Comparison of ENCODE assay signal across 9 mouse cellular contexts in the genomic region with DNA sequence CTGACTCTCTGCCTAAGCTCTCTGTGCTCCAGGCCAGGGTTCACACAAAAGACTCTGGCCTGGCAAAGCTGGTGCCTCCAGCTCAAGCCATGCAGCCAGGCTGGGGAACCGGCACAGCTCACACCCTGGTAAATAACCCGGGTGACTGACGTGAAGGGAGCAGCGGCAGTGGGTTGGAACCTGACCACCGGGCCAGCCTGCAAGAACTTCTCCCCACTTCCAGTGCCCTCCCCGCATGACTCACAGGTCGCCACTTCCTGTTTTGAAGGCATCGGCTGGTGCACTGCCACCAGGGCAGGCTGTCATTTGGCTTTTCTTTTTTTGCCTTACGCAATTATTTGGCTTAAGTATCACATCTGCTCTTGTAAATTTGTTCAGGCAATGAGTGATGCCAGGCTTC.
DNase-seq lines count a peak whose midpoint lies in the region; ATAC-seq and TF ChIP-seq lines count a peak whose summit lies in the region.
"Had no signal": no experiment of that assay in that cellular context is flagged by ENCODE, and none has a peak within 500 bp of the region (broad histone marks: within the 10 kb centered on the region; RNA-seq: fewer than 3 reads in every experiment).

No protein-coding gene starts in this region.

- H3K9me3 ChIP-seq in forebrain, embryonic 14.5 days (replicated peaks; ENCODE audit: control insufficient read depth, low read length) = no peaks in the 10 kb centered on the region
- no peaks in the 10 kb centered on the region for H3K9me3 ChIP-seq in limb, embryonic 10.5 days (replicated peaks)
- H3K9me3 ChIP-seq: embryonic facial prominence, embryonic 12.5 days had no signal

- ATAC-seq in forebrain, embryonic 14.5 days = no peak
- peak; percentile 57 for ATAC-seq in megakaryocyte-erythroid progenitor cell, adult 5-6 weeks (replicated peaks; ENCODE audit: low FRiP score, low TSS enrichment, poor library complexity, severe bottlenecking)

- DNase-seq in B cell, adult 2 months = peak; percentile 96 to 98
- DNase-seq in NIH3T3 (ENCODE audit: low read depth) = peak; percentile 81
- peak; percentile 19 for DNase-seq in forebrain, embryonic 14.5 days (ENCODE audit: low spot score)
- DNase-seq in induced T-regulatory cell, adult 2 months (ENCODE audit: low read depth) = peak; percentile 94
- DNase-seq in limb, embryonic 10.5 days (ENCODE audit: low spot score) = no peak
- DNase-seq in thymus, adult 2 months = peak; percentile 83
- DNase-seq in yolk sac, embryonic 10.5 days (ENCODE audit: low spot score) = no peak

- peak overlapping the region; percentile 39 for H3K27ac ChIP-seq in forebrain, embryonic 14.5 days (ENCODE audit: low read depth, low read length)
- H3K27ac ChIP-seq in limb, embryonic 10.5 days = peak overlapping the region; percentile 67
- H3K27ac ChIP-seq in thymus, adult 2 months (ENCODE audit: control insufficient read depth, insufficient read depth, low read length) = peak overlapping the region; percentile 98
- H3K27ac ChIP-seq: embryonic facial prominence, embryonic 12.5 days had no signal

- 62% methylated on average over 9 of the region's 9 CpGs for WGBS in forebrain, embryonic 14.5 days
- 65% methylated on average over 9 of the region's 9 CpGs for WGBS in limb, embryonic 10.5 days
- 1% methylated on average over 9 of the region's 9 CpGs for WGBS in thymus, adult 2 months

- TF ChIP-seq CTCF in thymus, adult 2 months (IDR thresholded peaks at IDR 0.05; ENCODE audit: borderline replicate concordance, control insufficient read depth, extremely low read depth, insufficient read depth, low read length, poor library complexity) = no peak

- 0 out of 2 replicates have a peak overlapping the region, but pooled peaks have one; percentile 13 for H3K9ac ChIP-seq in forebrain, embryonic 14.5 days (ENCODE audit: low read length)
- H3K9ac ChIP-seq: embryonic facial prominence, embryonic 12.5 days had no signal

- no peak overlapping the region for H3K4me2 ChIP-seq in forebrain, embryonic 14.5 days (ENCODE audit: low read length)
- H3K4me2 ChIP-seq: embryonic facial prominence, embryonic 12.5 days had no signal

- no peaks in the 10 kb centered on the region; the same call in 1 of the 2 replicates for H3K4me1 ChIP-seq in forebrain, embryonic 14.5 days (ENCODE audit: control insufficient read depth, insufficient read depth, low read length)
- peaks cover 15% of the 10 kb centered on the region for H3K4me1 ChIP-seq in limb, embryonic 10.5 days
- peaks cover 51% of the 10 kb centered on the region for H3K4me1 ChIP-seq in thymus, adult 2 months (replicated peaks; ENCODE audit: control insufficient read depth, insufficient read depth, low read length)

- no peak overlapping the region for H3K4me3 ChIP-seq in forebrain, embryonic 14.5 days (ENCODE audit: low read depth, low read length)
- H3K4me3 ChIP-seq in limb, embryonic 10.5 days = no peak overlapping the region
- peak overlapping the region; percentile 31 for H3K4me3 ChIP-seq in thymus, adult 2 months (ENCODE audit: control insufficient read depth, insufficient read depth, low read length)
- H3K4me3 ChIP-seq: embryonic facial prominence, embryonic 12.5 days had no signal

- no peaks in the 10 kb centered on the region for H3K36me3 ChIP-seq in forebrain, embryonic 14.5 days (ENCODE audit: control insufficient read depth, insufficient read depth, low read length)
- no peaks in the 10 kb centered on the region for H3K36me3 ChIP-seq in limb, embryonic 10.5 days
- H3K36me3 ChIP-seq in thymus, adult 2 months (ENCODE audit: control insufficient read depth, insufficient read depth, low read length) = no peaks in the 10 kb centered on the region
- H3K36me3 ChIP-seq: embryonic facial prominence, embryonic 12.5 days had no signal

- H3K27me3 ChIP-seq in forebrain, embryonic 14.5 days (replicated peaks; ENCODE audit: control insufficient read depth, insufficient read depth, low read length) = no peaks in the 10 kb centered on the region
- no peaks in the 10 kb centered on the region for H3K27me3 ChIP-seq in limb, embryonic 10.5 days (ENCODE audit: low read depth, poor library complexity, severe bottlenecking)
- no peaks in the 10 kb centered on the region for H3K27me3 ChIP-seq in thymus, adult 2 months (ENCODE audit: control insufficient read depth, insufficient read depth, low read length)
- H3K27me3 ChIP-seq: embryonic facial prominence, embryonic 12.5 days had no signal

- 0 out of 2 replicates have a peak, but pooled peaks have one; percentile 43 for TF ChIP-seq POLR2A in thymus, adult 2 months (IDR thresholded peaks at IDR 0.05; ENCODE audit: control insufficient read depth, extremely low read depth, insufficient read depth, low read length, poor library complexity)

Comparison
In these comparisons a context has a peak if more than half of its experiments do, and no peak if none do; other contexts are left out.
1. DNase-seq: peak in B cell, adult 2 months (2 of 2), NIH3T3 (single experiment), forebrain, embryonic 14.5 days (single experiment), induced T-regulatory cell, adult 2 months (single experiment) and thymus, adult 2 months (single experiment); none in limb, embryonic 10.5 days (single experiment) and yolk sac, embryonic 10.5 days (single experiment).
2. H3K27ac ChIP-seq: peak in every context shown above with its lines; median percentile 98 in thymus, adult 2 months; 67 in limb, embryonic 10.5 days; 39 in forebrain, embryonic 14.5 days.